8 mouse cellular contexts compared by ENCODE assay signal in the genomic region with DNA sequence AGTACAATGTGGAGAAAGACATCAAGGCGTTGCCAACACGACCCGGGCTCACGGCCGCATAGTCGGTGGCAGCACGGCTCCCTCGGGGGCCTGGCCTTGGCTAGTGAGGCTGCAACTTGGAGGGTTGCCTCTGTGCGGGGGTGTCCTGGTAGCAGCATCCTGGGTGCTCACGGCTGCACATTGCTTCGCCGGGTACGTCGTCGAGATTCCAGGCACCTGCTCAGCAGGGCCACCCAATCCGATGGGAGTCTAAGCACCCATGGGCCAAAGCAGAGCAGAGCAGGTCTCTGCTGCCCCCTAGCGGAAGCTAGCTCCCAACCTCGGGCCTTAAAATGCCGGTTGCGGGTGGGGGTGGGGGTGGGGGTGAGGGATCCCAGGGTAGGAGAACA. TPM values are rescaled to one million over a fixed set of nuclear protein-coding genes. Genes with fewer than 3 reads are reported as not detected.
DNase-seq lines count a peak whose midpoint lies in the region; ATAC-seq lines count a peak whose summit lies in the region.

No protein-coding gene starts in this region.

- H3K9me3 ChIP-seq in hindbrain, embryonic 12.5 days (replicated peaks) = no peaks in the 10 kb centered on the region

- WGBS in hindbrain, embryonic 12.5 days = 11% methylated on average over 20 of the region's 20 CpGs

- no peak overlapping the region for H3K27ac ChIP-seq in hindbrain, embryonic 12.5 days

- peaks cover 15% of the 10 kb centered on the region; the same call in 1 of the 2 replicates for H3K4me1 ChIP-seq in hindbrain, embryonic 12.5 days

- no peak overlapping the region for H3K4me3 ChIP-seq in hindbrain, embryonic 12.5 days

- H3K9ac ChIP-seq in hindbrain, embryonic 12.5 days = no peak overlapping the region

- peaks cover 76% of the 10 kb centered on the region for H3K27me3 ChIP-seq in hindbrain, embryonic 12.5 days

- peak; percentile 61 for DNase-seq in Muller cell, postnatal 12 days (ENCODE audit: inconsistent ontology term)
- peak; percentile 62 for DNase-seq in cerebellum, adult 8-10 months
- peak; percentile 53 to 67 for DNase-seq in frontal cortex, postnatal 10 days (ENCODE audit: low spot score in 2 of 2)
- peak; percentile 86 for DNase-seq in layer of hippocampus, postnatal 10 days (ENCODE audit: low spot score in 2 of 2)
- DNase-seq in lung, postnatal 25 days (ENCODE audit: low spot score) = peak; percentile 64
- peak; percentile 80 for DNase-seq in retina, postnatal 7 days (ENCODE audit: low read depth, low spot score)
- peak; percentile 87 for DNase-seq in thymus, postnatal 4 days

- H3K36me3 ChIP-seq in hindbrain, embryonic 12.5 days = no peaks in the 10 kb centered on the region

- peak overlapping the region; percentile 30; the same call in 1 of the 2 replicates for H3K4me2 ChIP-seq in hindbrain, embryonic 12.5 days (replicated peaks)

- ATAC-seq in hindbrain, embryonic 12.5 days (ENCODE audit: low FRiP score) = peak; percentile 49

RNA-seq across cellular contexts. Expression of a gene that starts 1.6 kb away (rescaled TPM):
- polyA plus RNA-seq in hindbrain, embryonic 12.5 days (2016; fragmentation: Nextera tagmentation; extraction: Ambion mirVana) = 3.6 and 9.3 TPM in 2 replicates
- total RNA-seq in layer of hippocampus, postnatal 10 days (2021) = under 1 TPM in 1 of 2 experiments, not detected in 1; 0.32 TPM

RNA-seq across cellular contexts. Expression of a gene that starts 5.7 kb away (rescaled TPM):
- polyA plus RNA-seq in hindbrain, embryonic 12.5 days (2016; fragmentation: Nextera tagmentation; extraction: Ambion mirVana) = 0.14 and 0.64 TPM in 2 replicates
- not detected for total RNA-seq in layer of hippocampus, postnatal 10 days (2021)

RNA-seq across cellular contexts. Expression of a gene that starts 19.7 kb away (rescaled TPM):
- 0.90 and 3.0 TPM in 2 replicates for polyA plus RNA-seq in hindbrain, embryonic 12.5 days (2016; fragmentation: Nextera tagmentation; extraction: Ambion mirVana)
- total RNA-seq in layer of hippocampus, postnatal 10 days (2021) = not detected

RNA-seq across cellular contexts. Expression of a gene that starts 28.4 kb away (rescaled TPM):
- polyA plus RNA-seq in hindbrain, embryonic 12.5 days (2016; fragmentation: Nextera tagmentation; extraction: Ambion mirVana) = 29.2 and 33.6 TPM in 2 replicates
- 1 to 10 TPM; 4.1 to 4.5 TPM for total RNA-seq in layer of hippocampus, postnatal 10 days (2021)

RNA-seq across cellular contexts. Expression of a gene that starts 29.0 kb away (rescaled TPM):
- polyA plus RNA-seq in hindbrain, embryonic 12.5 days (2016; fragmentation: Nextera tagmentation; extraction: Ambion mirVana) = 148 and 150 TPM in 2 replicates
- 10 to 100 TPM; 81.5 to 82.8 TPM for total RNA-seq in layer of hippocampus, postnatal 10 days (2021)
